Mouse (Mus musculus) left cerebral cortex, postnatal 14 days (tissue): Measurements from ENCODE around the gene Reep3. TPM values are rescaled to one million over a fixed set of nuclear protein-coding genes. Genes with fewer than 3 reads are reported as not detected.

Experiments
- DNase-seq, 2 experiments: peaks; one replicate each; pipeline ENCODE4 v3.0.0; 2021 to 2022; ENCODE audit warnings: low spot score in 2 of 2, mixed read lengths in 1 of 2
- intact Hi-C: fragments of 180-260 bp; cut with DNase I; formaldehyde crosslinking; loops from one replicate; pipeline ENCODE4 v1.15.1; 2025
- total RNA-seq, 2 experiments: library from RNA; stranded (reverse); gene quantifications; 2 replicates each; pipeline ENCODE4 v1.2.3; 2021

The Reep3 gene
- total RNA-seq, 2 experiments from 2014 or later = 24.2 to 26.3 TPM

- intact Hi-C loops = no loop called here
- no peak for DNase-seq
These were observed 60.2 kb downstream of the Reep3 start for GRCm38 (mm10) chr10:67036542-67036941.

GRCm38 (mm10) chr10:67036141-67036540, 60.6 kb downstream of the Reep3 start:
- intact Hi-C loops = no loop called here
- no peak for DNase-seq

- DNase-seq = no peak
- intact Hi-C loops = no loop called here
These were observed 65.6 kb downstream of the Reep3 start for GRCm38 (mm10) chr10:67031186-67031585.

GRCm38 (mm10) chr10:67029297-67029696, 67.4 kb downstream of the Reep3 start:
- intact Hi-C loops = loop anchor here (10.0 kb wide), 1 partner anchor 156 kb away; no protein-coding TSS in a partner anchor
- DNase-seq = no peak

- intact Hi-C loops = loop anchor here (10.0 kb wide), 1 partner anchor 158 kb away; no protein-coding TSS in a partner anchor
These were observed 70.4 kb downstream of the Reep3 start for GRCm38 (mm10) chr10:67026375-67026774.

GRCm38 (mm10) chr10:67025573-67026236, 71.0 kb downstream of the Reep3 start:
- peak; percentile 52 to 71 for DNase-seq
- intact Hi-C loops = loop anchor here (10.0 kb wide), 1 partner anchor 159 kb away; no protein-coding TSS in a partner anchor

More at GRCm38 (mm10) chr10:67026375-67026774, 70.4 kb downstream of the Reep3 start:
- DNase-seq = no peak

- intact Hi-C loops = loop anchor here (5.0 to 10.0 kb wide), 2 partner anchors 103 to 160 kb away; no protein-coding TSS in a partner anchor
- DNase-seq = no peak
These were observed 72.4 kb downstream of the Reep3 start for GRCm38 (mm10) chr10:67024391-67024790.

- peak; percentile 22 to 81 for DNase-seq
- intact Hi-C loops = loop anchor here (5.0 to 10.0 kb wide), 2 partner anchors 104 to 162 kb away; no protein-coding TSS in a partner anchor
These were observed 73.7 kb downstream of the Reep3 start for GRCm38 (mm10) chr10:67023092-67023491.

GRCm38 (mm10) chr10:67021494-67021893, 75.3 kb downstream of the Reep3 start:
- DNase-seq = no peak
- intact Hi-C loops = loop anchor here (5.0 to 10.0 kb wide), 2 partner anchors 106 to 163 kb away; no protein-coding TSS in a partner anchor

GRCm38 (mm10) chr10:67018875-67019274, 77.9 kb downstream of the Reep3 start:
- DNase-seq = no peak
- intact Hi-C loops = no loop called here

GRCm38 (mm10) chr10:67017891-67018290, 78.9 kb downstream of the Reep3 start:
- intact Hi-C loops = no loop called here
- no peak for DNase-seq

- no peak for DNase-seq
- intact Hi-C loops = no loop called here
These were observed 79.4 kb downstream of the Reep3 start for GRCm38 (mm10) chr10:67017315-67017714.

GRCm38 (mm10) chr10:67016615-67017278, 80.0 kb downstream of the Reep3 start:
- intact Hi-C loops = no loop called here
- no peak for DNase-seq

- DNase-seq = no peak
- intact Hi-C loops = no loop called here
These were observed 82.0 kb downstream of the Reep3 start for GRCm38 (mm10) chr10:67014746-67015145.

- intact Hi-C loops = no loop called here
- DNase-seq = no peak
These were observed 86.2 kb downstream of the Reep3 start for GRCm38 (mm10) chr10:67010521-67010920.

- peak; percentile 45 to 54 for DNase-seq
- intact Hi-C loops = loop anchor here (5.0 kb wide), 1 partner anchor 82 kb away; no protein-coding TSS in a partner anchor
These were observed 92.2 kb downstream of the Reep3 start for GRCm38 (mm10) chr10:67004527-67005042.

GRCm38 (mm10) chr10:67003743-67004526, 92.8 kb downstream of the Reep3 start:
- DNase-seq = peak; percentile 31 to 37
- intact Hi-C loops = loop anchor here (5.0 kb wide), 1 partner anchor 82 kb away; no protein-coding TSS in a partner anchor

- intact Hi-C loops = loop anchor here (5.0 kb wide), 1 partner anchor 81 kb away; no protein-coding TSS in a partner anchor
- peak; percentile 51 to 59 for DNase-seq
These were observed 93.6 kb downstream of the Reep3 start for GRCm38 (mm10) chr10:67003009-67003742.
